Mouse (Mus musculus) left cerebral cortex, postnatal 36 days (tissue): Measurements from ENCODE around the gene Fbxw11. TPM values are rescaled to one million over a fixed set of nuclear protein-coding genes. Genes with fewer than 3 reads are reported as not detected.
"Not testable (repeated sequence)": the region's sequence is repeated elsewhere in the genome, so short reads cannot be mapped to it uniquely, and the experiment has no call there.

Source experiments
- DNase-seq, 2 experiments: peaks; one replicate each; pipeline ENCODE4 v3.0.0; 2021 to 2022; ENCODE audit warnings: low spot score in 2 of 2, mixed read lengths in 1 of 2
- intact Hi-C: fragments of 180-260 bp; cut with DNase I; formaldehyde crosslinking; loops from one replicate; pipeline ENCODE4 v1.15.1; 2025
- total RNA-seq, 2 experiments: library from RNA; stranded (reverse); gene quantifications; 2 replicates each; pipeline ENCODE4 v1.2.3; 2021

Fbxw11 gene
- total RNA-seq = 100 to 1,000 TPM; 119 to 124 TPM

DNA sequence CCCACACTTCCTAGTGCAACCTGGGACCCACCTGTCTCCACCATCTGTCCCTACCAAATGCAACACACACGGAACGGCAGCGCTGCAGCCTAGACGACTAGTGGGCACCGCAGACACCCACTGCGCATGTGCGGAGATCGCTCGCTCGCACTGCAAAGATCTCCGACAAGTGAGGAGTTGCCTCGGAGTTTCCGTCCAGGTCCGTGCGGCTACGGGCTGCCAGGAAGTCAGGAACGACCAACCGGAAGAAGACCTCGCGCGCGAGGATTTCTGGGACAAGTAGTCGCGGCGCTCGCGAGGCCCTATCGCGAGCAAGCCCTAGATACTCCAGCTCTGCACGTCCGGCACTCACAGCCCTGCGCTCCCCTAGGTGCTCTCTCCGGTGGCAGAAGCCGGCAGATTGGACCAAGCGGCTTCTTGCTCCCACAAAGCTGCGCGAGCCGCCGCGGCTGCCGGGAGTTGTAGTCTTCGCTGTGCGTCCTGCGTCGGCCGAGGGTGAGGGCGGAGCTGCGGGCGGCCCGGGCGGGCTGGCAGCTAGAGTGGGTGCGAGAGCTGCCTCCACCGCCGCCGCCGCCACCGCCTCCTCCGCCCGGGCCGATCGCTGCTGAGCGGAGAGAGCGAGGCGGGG, at the start of gene Fbxw11:
Gene Fbxw11 (plus strand): TSS at position 476 of the 628 bp plus-strand sequence.
- intact Hi-C loops = loop anchor here (5.0 to 10.0 kb wide), 3 partner anchors 50 to 502 kb away; partner anchors contain the start of gene Fgf18
- peak; percentile 96 to 97 for DNase-seq

DNA sequence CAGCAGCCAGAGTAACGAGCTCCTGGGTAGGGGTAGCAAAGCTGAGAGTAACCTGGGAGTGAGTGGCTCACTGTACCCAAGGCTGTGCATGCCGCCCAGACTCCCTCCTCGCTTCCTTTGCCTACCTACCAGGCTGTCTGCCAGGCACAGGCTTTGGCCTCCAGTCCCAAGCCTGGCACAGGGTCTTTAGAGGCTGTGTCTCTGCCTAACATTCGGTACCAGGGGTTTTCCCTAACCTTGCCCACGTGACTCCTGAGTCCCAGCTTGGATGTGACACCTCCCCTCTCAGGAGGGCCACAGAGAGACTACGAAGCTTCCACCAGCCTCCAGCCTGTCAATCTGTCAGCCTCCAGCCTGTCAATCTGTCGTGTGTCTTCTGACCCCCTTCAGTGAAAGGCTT, 49.4 kb upstream of the Fbxw11 start:
- intact Hi-C loops = loop anchor here (10.0 kb wide), 1 partner anchor 398 kb away; no protein-coding TSS in a partner anchor
- DNase-seq = no peak

DNA sequence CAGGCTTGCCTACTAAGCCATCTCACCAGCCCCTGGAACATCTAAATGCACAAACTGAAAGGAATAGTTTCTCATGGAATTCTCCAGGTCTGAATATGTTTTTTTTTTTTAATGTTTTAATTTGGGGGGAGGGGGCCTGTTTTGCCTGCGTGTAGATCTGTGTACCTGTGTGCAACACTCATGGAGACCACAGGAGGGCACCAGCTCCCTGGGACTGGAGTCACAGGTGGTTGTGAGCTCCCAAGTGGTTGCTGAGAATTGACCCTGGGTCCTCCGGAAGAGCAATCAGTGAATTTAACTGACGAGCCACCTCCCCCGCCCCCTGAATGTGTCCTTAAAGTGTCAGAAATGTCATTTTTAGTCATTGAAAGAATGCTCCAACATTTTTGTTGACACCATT, 48.4 kb upstream of the Fbxw11 start:
- intact Hi-C loops = loop anchor here (10.0 kb wide), 1 partner anchor 399 kb away; no protein-coding TSS in a partner anchor
- no peak for DNase-seq

DNA sequence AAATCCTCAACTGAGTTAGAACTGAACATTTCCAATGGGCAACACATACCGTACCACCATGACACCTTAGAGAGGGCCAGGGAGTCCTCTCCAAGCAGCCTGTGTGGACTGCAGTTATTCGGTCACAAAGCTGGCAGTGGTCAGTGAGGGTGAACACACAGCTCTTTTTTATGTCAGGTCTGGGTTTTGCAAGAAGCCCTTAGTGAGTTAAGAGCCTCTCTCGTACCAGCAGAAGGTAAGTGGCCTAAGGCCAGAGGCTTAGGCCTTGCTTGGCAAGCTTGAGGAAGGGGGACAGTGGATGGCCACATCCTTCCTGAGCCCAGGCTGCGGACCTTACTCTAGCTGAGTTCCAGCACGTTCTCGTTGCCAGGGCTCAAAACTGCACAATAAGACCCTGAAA, 42.2 kb upstream of the Fbxw11 start:
- DNase-seq = no peak
- intact Hi-C loops = no loop called here

DNA sequence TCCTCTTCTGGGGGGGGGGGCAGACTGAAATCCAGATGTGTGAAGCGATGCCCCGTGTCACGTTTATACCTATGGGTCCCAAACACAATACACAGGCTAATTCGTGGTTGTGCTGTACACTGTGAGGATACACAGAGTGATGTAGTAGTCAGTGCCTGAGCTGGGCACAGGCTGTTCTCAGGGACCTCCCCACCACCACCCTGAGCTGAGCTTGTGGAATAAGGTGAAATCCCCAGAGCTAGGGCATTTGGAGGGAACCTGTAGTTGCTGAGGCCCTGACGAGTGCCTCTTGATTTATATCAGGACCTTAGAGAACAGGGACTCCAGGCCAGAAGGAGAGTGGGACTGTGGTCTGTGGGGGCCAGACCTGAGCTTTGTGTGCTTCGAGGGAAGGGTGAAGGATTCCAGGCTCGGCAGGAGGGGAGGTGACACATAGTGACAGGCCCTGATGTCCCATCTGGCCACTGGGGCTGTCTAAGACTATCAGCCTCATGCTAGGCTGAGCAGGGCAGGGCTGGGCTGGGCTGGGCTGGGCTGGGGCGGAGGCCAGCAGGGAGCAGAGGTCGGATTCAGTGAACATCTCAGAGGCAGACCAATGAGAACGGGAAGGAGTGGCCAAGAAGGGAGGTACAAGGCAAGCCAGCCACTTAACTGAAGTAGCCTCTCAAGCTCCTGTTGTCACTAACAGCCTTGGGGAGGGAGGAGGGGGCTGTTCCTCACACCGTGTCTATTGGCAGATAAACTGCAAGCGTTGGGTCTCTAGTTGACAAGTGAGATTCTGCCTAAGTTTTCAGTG, 40.8 kb upstream of the Fbxw11 start:
- DNase-seq = no peak
- intact Hi-C loops = no loop called here

DNA sequence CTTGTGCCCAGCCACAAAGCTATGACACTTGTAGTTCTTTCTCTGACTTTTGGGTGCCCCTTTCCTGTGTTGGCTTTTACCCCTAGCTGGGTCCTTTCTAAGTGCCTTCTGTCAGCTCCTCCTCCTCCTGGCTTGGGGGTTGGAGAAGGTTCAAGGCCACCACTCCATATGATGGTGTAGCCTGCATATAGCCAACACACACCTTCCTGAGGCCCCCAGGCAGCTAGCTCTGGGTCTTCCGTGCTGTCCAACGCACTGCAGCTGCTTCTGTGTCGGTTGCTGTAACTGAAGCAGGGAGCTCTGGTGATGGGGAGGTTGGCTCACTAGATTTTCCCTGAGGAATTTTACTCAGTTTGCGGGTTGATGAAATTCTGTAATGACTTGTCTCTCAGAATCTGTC, 37.9 kb upstream of the Fbxw11 start:
- intact Hi-C loops = no loop called here
- DNase-seq = no peak

DNA sequence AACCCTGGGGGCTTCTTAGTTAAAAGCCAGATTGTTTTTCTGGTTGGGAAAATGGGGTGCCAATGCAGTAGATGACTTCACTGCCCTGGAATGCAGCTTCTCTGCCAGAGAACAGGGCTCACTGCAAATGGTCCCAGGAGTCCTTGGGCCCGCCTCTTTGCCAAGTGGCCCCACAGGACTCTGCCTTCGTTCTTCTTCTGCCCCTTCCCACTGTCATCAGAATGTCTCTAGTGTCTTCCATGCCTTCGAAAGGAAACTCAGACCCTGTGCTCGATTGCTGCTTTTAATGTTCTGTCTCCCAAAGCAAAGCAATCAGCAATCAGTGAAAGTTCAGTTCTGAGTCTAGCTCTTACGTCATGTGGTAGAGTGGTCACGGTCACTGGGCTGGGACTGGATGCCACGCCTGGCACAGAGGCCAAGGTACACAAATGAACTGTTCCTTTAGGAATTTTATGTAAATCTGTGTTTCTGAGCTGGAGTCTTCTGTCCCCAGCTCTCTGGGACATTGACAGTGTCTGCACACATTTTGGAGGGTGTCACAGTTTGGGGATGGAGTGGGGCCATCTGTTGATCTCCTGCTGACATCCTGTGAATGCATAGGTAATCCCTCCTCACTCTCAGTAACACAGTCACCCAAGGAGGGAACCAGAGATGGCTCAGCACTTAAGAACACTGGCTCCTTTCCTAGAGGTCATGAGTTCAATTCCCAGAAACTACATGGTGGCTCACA, 37.2 kb upstream of the Fbxw11 start:
- intact Hi-C loops = no loop called here
- DNase-seq = no peak

DNA sequence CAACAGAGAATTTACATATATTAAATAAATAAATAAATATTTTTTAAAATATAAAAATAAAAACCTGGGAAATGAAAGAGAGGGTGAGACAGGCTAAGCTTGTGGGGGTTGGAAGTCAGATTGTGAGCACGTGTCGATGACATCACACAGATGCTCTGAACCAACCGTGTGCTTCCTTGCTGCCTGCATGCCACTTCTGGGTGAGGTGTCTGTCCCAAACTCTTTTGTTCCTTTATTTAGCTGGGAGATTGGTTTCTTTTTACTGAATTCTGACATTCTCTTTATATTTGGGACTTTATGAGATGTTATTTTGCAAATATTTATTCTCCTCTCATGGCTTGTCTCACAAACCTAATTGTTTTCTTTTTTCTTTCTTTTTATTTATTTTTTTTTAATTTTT, 36.6 kb upstream of the Fbxw11 start:
- no peak for DNase-seq
- intact Hi-C loops = no loop called here

DNA sequence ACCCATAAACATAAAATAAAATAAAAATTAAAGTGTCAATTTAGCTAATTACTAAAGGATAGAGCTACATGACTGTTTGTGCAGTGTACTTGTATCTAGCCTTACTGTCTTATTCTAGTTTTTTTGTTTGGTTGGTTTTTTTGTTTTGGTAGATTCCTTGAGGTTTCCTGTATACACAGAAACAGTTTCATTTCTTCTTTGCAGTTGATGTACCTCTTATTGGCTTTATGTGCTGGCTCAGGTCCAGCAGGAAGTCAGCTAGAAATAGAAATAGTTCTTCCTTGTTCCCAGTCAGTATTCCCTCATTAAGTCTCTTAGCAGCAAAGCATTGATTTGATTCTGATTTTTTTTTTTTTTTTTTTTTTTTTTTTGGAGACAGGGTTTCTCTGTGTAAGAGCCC, 35.2 kb upstream of the Fbxw11 start:
- intact Hi-C loops = no loop called here

DNA sequence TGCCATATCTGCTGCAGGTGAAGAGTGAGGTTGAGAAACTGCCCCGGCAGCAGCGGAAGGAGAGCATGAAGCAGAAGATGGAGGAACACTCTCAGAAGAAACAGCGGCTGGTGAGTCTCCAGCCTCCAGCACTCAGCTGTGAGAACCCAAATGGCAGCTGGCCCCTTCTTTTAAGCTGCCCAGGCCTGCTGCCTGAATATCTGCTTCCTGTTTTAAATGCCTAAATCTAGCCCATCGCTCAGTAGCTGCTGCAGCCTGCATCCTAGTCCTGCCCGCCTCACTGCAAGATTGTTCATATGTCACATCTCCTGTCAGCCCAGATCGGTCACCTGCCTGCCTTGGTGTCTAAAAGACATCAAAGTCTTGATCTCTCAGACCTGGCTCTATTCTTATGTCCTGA, 31.9 kb upstream of the Fbxw11 start:
- intact Hi-C loops = no loop called here
- DNase-seq = no peak

More for the DNA sequence above, 35.2 kb upstream of the Fbxw11 start:
- no peak for DNase-seq

DNA sequence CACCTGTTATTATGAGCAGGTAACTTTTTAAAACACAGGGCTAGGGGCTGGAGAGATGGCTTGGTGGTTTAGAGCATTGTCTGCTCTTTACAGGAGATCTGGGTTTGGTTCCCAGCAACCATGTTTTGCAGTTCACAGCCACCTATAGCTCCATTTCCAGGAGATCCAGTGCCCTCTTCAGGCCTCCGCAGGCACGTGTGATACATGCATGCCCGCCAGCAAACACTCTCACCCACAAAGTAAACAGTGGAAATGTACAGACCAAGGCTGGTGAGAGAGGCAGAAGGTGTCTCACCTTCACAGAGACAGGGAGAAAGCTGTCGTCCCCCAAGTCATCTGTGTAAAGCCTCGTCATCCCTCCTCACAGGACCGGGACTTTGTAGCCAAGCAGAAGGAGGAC, 30.2 kb upstream of the Fbxw11 start:
- DNase-seq = no peak
- intact Hi-C loops = no loop called here

DNA sequence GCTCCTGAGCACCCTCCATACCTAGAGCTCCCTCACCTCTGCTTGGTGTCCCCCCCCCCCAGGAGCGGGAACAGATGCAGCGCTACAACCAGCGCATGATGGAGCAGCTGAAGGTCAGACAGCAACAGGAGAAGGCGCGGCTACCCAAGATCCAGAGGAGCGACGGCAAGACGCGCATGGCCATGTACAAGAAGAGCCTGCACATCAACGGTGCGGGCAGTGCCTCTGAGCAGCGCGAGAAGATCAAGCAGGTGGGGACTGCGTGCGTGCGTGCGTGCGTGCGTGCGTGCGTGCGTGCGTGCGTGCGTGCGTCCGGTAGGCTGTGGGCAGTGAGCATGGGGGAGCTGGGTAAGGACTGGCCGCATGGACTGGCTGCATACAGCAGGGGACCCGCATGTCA, 28.1 kb upstream of the Fbxw11 start:
- DNase-seq = no peak
- intact Hi-C loops = no loop called here

DNA sequence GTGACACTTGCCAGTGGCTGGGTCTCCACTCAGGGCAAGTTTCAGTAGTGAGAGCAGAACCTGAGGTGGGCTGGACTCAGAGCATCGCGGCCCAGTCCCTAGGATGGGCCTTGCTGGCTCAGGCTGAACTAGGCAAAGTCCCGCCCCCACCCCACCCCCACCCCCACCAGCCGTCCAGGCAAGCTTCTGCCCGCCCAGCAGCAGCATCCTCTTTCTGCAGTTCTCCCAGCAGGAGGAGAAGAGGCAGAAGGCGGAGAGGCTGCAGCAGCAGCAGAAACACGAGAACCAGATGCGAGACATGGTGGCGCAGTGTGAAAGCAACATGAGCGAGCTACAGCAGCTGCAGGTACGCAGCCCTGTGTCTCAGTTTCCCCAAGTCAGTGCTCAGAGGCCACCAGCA, 27.0 kb upstream of the Fbxw11 start:
- intact Hi-C loops = no loop called here
- no peak for DNase-seq

DNA sequence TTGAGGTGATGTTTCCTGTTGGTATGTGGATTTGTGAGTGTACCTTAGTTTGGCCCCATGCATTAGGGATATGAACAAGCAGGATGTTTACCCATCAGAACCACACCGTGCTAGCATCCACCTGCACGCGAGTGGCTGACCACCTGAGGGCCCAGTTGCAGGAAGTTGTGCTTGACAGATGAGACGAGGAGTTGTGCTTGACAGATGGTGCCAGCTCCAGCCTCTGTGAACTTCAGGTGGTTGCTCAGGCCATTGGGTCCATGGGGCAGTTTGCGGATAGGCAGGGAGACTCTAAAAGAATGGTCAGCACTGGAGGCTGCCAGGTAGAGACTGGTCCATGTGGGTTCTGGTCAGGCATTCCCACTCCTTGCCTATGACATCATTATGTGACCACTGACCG, 26.4 kb upstream of the Fbxw11 start:
- DNase-seq = no peak
- intact Hi-C loops = no loop called here

DNA sequence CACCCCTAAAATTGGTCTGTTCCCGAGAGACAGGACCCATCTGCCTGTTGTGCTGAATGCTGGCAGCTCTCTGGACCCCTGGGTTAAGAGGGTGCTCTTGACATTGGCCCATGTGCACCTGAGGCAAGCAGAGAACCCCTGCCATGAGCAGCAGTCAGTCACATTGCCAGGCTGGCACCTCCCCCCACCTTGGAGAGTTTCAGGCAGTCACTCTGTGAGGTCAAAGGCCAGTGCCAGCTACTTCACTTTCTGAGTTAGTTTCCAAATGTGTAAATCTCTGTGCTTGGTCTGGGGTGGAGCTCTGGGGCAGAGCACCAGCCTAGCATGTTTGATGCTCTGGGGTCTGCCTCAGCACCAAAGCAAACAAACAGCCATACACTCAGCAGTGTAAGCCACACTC, 24.5 kb upstream of the Fbxw11 start:
- DNase-seq = no peak
- intact Hi-C loops = no loop called here

DNA sequence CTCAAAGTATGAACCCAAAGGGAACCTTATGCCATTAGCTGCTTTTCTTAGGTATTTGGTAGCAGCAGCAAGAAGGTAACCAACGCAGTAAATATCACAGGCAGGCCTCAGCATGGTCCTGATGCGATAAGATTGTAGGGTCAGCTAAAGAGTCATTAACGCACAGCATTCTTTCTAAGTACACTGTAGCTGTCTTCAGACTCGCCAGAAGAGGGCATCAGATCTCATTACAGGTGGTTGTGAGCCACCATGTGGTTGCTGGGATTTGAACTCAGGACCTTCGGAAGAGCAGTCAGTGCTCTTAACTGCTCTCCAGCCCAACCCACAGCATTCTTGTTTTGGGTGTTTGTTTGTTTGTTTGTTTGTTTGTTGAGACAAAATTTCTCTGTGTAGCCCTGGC, 23.9 kb upstream of the Fbxw11 start:
- intact Hi-C loops, DNase-seq: not testable (repeated sequence)

DNA sequence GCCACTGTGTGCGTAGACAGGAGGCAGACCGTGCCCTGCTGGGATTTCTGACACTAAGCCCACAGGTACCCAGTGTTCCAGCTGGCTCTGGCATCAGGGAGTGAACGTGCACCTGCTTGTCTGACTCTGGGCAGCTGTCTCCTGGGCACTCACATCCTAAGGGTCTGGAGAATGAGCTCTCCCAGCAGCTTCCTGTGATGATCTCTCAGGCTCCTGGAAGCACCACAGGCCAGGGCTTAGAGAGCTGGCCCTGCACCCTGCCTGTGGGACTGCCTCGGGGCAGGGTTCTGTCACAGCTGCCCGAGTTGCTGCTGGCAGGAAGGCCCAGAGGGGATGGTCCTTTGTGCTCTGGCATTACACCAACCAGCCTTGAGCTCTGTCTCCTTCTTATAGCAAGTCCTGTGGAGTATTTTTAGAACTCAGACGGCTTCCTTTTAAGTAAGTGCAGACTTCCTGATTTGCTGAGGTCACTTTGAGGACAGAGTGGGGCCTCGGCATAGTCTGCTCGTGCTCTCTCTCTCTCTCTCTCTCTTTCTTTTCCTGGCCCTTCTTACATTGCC, 23.2 kb upstream of the Fbxw11 start:
- DNase-seq = no peak
- intact Hi-C loops = no loop called here

DNA sequence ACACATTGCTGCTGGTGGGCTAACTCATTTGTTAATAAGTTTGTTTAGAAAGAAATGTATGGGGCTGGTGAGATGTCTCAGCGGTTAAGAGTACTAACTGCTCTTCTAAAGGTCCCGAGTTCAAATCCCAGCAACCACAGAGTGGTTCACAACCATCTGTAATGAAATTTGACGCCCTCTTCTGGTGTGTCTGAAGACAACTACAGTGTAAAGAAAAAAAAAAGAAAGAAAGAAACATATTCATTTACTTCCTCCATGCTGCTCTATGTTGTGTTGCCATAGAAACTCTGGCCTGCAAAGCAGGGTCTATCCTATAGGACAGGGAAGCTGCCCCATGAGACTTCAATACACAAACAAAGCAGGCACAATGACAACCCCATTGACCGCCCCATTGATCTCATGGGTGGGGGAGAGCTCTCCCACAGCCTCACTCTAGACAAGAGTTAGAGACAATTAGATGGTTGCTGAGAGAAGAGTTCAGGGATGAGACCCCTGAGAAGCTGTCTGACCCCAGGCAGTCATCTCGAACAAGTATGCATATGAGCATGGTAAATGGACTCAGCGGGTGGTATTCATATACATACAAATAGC, 22.6 kb upstream of the Fbxw11 start:
- intact Hi-C loops = loop anchor here (10.0 kb wide), 1 partner anchor 335 kb away; no protein-coding TSS in a partner anchor

DNA sequence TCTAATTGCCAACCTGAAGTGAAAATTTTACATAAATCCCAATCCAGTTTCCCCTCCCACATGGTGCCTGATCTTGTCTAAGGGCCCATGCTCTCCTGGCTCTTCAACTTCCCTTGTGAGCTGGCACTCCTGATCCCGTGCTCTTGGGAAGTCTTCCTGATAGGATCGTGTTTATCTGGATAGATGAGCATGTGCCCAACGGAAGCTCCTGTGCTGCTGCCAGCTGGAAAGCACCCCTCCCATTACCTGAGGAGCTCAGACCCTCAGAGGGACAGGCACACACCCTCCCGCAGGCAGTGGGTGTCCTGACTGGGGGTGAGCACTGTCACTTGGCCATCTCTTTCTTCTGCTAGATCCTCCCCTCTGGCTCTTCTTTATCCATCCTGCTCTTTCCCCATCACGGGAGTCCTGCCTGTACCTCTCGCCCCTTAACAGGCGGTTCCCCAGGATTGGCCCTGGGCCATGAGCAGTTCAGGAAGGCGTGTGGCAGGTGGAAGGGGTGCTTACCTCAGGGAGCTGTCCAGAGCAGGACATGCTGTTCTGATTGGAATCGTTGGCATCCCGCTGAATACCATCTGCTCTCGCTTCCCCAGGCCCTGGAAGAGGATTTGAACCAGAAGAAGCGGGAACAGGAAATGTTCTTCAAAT, 20.6 kb upstream of the Fbxw11 start:
- DNase-seq = no peak
- intact Hi-C loops = loop anchor here (10.0 kb wide), 1 partner anchor 333 kb away; no protein-coding TSS in a partner anchor

More for the DNA sequence above, 22.6 kb upstream of the Fbxw11 start:
- DNase-seq = no peak
